Mouse (Mus musculus) hindlimb bud, embryonic 11.5 days (tissue): ENCODE results near the gene Hsd17b2.

Source experiments
- DNase-seq: peaks from one replicate; pipeline ENCODE4 v3.0.0-alpha.2; 2012; ENCODE audit warnings: low read depth, low spot score; ENCODE audit errors: extremely low spot score

The Hsd17b2 gene

GRCm38 (mm10) chr8:117701859-117702258, at the start of gene Hsd17b2:
Gene Hsd17b2 (plus strand): TSS chr8:117701904.
- no peak for DNase-seq

GRCm38 (mm10) chr8:117652318-117652717, 49.4 kb upstream of the Hsd17b2 start:
- DNase-seq = no peak

- no peak for DNase-seq
Observed at GRCm38 (mm10) chr8:117658990-117659389, 42.7 kb upstream of the Hsd17b2 start.

GRCm38 (mm10) chr8:117660358-117661031, 41.2 kb upstream of the Hsd17b2 start:
- DNase-seq = no peak

- DNase-seq = no peak
Observed at GRCm38 (mm10) chr8:117667349-117668124, 34.2 kb upstream of the Hsd17b2 start.

GRCm38 (mm10) chr8:117670461-117670860, 31.2 kb upstream of the Hsd17b2 start:
- peak; percentile 80 for DNase-seq

GRCm38 (mm10) chr8:117672558-117672957, 29.1 kb upstream of the Hsd17b2 start:
- no peak for DNase-seq

GRCm38 (mm10) chr8:117673430-117673830, 28.3 kb upstream of the Hsd17b2 start, which contains the start of gene Sdr42e1:
Gene Sdr42e1 (minus strand): TSS chr8:117673689.
- no peak for DNase-seq

GRCm38 (mm10) chr8:117675171-117675570, 26.5 kb upstream of the Hsd17b2 start:
- DNase-seq = no peak

- DNase-seq = no peak
Observed at GRCm38 (mm10) chr8:117676460-117676859, 25.2 kb upstream of the Hsd17b2 start.

GRCm38 (mm10) chr8:117677011-117677410, 24.7 kb upstream of the Hsd17b2 start:
- no peak for DNase-seq

GRCm38 (mm10) chr8:117678650-117679049, 23.1 kb upstream of the Hsd17b2 start:
- DNase-seq = no peak

GRCm38 (mm10) chr8:117683925-117684472, 17.7 kb upstream of the Hsd17b2 start:
- DNase-seq = no peak

GRCm38 (mm10) chr8:117684504-117684903, 17.2 kb upstream of the Hsd17b2 start:
- peak; percentile 53 for DNase-seq

GRCm38 (mm10) chr8:117687890-117688289, 13.8 kb upstream of the Hsd17b2 start:
- no peak for DNase-seq

- DNase-seq = no peak
Observed at GRCm38 (mm10) chr8:117692131-117692530, 9.6 kb upstream of the Hsd17b2 start.

- no peak for DNase-seq
Observed at GRCm38 (mm10) chr8:117695636-117696035, 6.1 kb upstream of the Hsd17b2 start.

- DNase-seq = no peak
Observed at GRCm38 (mm10) chr8:117697248-117697647, 4.5 kb upstream of the Hsd17b2 start.

- DNase-seq = no peak
Observed at GRCm38 (mm10) chr8:117700699-117701098, 1.0 kb upstream of the Hsd17b2 start.

GRCm38 (mm10) chr8:117701246-117701645, 458 bp upstream of the Hsd17b2 start:
- DNase-seq = no peak

- DNase-seq = no peak
Observed at GRCm38 (mm10) chr8:117702701-117703100, 997 bp downstream of the Hsd17b2 start.

GRCm38 (mm10) chr8:117706141-117706540, 4.4 kb downstream of the Hsd17b2 start:
- no peak for DNase-seq
